Mouse (Mus musculus): ENCODE data around the gene Fsd1. TPM values are rescaled to one million over a fixed set of nuclear protein-coding genes. Genes with fewer than 3 reads are reported as not detected.

Gene Fsd1
- total RNA-seq, 2 experiments from 2014 or later = 2.3 to 4.3 TPM

DNA sequence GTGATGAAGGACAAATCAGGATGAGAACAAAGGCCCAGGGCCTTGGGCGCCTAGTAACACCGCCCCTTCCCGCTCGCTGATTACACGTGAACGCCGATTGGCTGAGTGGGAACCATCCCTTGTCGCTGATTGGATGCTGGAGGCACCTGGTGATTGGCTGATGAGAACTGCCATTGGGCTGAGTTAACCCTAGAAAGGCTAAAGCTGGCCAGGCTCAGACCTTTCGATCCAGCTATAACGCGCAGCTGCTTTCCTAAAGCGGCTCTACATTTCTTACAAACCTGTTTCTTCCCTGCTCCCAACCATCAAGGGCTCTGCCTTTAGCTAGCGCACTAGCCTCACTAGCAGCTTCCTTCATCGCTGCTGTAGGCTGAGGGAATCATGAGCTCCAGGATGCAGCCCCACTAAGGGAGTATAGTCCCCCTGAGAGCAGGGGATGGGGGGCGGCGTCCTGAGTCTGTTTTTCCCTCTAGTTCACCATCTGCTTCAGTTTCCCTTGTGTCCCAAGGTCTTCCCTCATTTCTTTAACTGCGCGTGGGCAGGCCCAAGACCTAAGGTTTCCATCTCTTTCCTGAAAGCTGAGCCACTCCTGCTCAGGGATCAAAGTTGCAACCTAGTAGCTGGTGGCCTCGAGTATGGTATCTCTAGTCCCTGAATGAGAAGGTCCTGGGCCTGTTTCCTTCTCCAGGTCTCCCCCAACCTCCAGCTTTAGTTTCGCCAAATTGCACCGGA, 22.2 kb downstream of the Fsd1 start:
- peak; percentile 79 to 82 for DNase-seq (ENCODE audit: low spot score in 2 of 2)

DNA sequence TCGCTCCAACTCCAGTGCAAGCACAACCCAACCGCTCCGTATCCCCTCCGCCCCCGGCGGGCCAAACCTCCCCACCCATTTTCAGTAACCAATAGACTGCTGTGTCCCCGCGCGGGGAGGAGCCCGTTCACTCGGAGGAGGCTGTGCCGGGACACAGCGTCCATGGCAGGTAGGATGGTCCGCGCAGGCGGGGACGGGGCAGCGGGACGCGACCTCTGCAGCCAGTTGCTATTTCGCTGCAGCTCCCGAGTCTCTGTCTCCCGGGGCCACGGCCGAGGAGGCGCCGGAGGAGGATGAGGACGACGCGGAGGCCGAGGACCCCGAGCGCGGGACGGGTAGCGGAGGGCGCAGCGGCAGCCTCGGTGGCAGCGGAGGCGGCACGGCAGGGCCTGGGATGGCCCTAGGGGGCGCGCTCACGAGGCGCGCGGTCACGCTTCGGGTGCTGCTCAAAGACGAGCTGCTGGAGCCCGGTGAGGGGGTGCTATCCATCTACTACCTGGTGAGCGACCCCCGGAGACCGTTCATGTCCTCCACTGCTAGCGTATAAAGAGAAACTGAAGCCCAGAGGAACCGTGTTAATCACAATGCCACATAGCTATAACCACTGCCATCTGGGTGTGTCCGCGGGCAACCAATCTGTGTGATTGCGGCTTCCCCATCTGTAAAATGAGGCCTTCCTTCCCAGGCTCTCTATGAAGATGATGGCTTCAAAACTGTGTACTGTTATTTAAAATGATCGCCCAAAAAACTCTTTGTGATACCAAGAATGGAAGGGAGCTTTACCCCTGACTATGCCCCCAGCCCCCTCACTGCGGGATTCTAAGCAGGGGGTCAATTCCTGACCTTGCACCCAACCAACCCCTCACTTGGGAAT, 23.0 kb downstream of the Fsd1 start:
- DNase-seq (ENCODE audit: low spot score in 2 of 2) = peak; percentile 84 to 88

DNA sequence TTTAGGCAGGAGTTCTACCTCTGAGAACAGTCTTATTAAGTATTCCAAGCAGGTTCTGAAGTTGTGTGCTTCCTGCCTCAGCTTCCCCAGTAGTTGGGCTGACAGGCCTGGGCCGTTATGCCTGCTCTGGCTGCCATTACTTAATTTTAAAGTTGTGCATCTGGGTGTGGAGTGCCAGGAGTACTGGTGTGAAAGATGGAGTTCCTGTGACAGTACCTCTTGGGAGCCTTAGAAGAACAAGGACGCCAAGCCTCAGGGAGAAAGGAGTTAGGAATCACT, 23.6 kb downstream of the Fsd1 start:
- DNase-seq (ENCODE audit: low spot score in 2 of 2) = no peak

DNA sequence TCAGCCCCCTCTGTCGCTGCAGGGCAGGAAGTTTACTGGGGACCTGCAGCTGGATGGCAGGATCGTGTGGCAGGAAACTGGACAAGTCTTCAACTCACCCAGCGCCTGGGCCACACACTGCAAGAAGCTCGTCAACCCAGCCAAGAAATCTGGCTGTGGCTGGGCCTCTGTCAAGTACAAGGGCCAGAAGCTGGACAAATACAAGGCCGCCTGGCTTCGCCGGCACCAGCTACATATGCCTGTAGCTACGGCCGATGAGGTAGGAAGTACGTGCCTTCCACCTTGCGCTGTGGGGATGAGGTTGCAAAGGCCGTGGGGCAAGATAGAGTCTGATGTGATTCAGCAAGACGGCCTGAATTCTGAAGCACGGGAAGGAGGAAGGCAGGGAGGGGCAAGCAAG, 23.9 kb downstream of the Fsd1 start:
- no peak for DNase-seq (ENCODE audit: low spot score in 2 of 2)

DNA sequence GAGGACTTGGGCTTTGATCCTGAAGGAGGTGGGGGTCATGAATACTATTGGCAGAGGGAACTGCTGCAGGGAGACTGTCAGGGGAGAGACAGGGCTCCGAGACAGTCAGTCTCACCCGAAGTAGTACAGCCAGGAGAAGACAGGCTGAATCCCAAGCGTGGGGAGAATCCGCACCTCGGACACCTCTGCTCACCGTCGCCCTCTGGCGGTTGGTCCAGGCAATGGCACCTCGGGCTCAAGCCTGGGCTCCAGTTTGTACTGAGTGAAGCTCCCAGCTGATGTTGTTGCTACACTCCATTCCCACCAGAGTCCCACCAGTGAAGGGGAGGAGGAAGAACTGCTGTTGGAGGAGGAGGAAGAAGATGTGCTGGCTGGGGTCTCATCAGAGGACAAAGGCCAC, 24.4 kb downstream of the Fsd1 start:
- peak; percentile 86 to 89 for DNase-seq (ENCODE audit: low spot score in 2 of 2)

DNA sequence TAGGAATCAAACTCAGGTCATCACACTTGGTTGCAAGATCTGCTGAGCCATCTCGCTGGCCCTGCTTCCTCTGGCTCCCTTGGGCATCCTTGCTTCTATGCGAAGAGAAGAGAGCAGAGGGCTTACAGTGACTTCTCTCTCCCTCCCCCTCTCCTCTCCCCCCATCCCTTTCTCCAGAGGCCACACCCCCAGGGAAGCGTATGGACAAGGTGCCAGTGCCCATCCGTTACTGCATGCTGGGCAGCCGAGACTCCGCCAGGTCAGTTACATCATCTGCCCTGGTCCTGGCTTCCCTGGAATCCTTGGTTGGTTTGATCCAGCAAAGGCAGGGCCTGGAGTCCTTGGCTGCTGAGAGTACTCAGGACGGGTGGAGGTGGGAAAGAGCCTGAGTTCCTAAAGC, 25.1 kb downstream of the Fsd1 start:
- no peak for DNase-seq (ENCODE audit: low spot score in 2 of 2)

DNA sequence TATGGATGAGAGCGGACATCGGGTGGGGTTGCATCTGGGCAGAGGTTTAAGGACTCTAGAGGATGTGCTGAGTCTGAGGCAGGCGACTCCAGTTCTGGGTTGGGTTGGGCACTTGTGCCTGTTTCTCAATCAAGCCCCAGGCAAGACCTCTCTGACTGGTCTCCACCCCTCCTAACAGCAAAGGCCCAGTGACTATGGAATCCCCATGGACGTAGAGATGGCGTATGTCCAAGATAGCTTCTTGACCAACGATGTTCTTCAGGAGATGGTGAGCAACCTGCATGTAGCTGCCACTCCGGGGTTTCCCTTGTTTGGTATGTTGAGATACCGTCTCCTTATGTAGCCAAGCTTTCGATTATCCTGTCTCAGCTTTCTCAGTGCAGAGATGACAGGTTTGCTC, 29.0 kb downstream of the Fsd1 start:
- no peak for DNase-seq (ENCODE audit: low spot score in 2 of 2)

DNA sequence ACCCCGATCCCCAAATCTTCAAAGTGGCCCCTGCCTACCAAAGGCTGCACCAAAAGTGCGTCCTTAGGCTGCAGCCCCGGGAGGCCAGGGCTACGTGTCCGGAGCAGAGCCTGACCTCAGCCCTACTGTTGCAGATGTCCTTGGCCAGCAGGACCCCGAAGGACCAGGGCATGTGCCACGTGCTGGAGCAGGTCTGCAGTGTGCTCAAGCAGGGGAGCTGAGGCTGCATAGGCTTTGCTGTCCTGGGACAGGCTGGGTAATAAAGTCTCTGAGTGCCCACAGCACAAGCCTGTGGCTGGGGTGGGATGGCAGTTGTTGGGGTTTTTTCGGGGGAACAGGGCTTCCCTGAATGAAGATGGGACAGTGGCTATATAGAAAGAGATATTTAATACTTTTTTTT, 30.1 kb downstream of the Fsd1 start:
- no peak for DNase-seq (ENCODE audit: low spot score in 2 of 2)

DNA sequence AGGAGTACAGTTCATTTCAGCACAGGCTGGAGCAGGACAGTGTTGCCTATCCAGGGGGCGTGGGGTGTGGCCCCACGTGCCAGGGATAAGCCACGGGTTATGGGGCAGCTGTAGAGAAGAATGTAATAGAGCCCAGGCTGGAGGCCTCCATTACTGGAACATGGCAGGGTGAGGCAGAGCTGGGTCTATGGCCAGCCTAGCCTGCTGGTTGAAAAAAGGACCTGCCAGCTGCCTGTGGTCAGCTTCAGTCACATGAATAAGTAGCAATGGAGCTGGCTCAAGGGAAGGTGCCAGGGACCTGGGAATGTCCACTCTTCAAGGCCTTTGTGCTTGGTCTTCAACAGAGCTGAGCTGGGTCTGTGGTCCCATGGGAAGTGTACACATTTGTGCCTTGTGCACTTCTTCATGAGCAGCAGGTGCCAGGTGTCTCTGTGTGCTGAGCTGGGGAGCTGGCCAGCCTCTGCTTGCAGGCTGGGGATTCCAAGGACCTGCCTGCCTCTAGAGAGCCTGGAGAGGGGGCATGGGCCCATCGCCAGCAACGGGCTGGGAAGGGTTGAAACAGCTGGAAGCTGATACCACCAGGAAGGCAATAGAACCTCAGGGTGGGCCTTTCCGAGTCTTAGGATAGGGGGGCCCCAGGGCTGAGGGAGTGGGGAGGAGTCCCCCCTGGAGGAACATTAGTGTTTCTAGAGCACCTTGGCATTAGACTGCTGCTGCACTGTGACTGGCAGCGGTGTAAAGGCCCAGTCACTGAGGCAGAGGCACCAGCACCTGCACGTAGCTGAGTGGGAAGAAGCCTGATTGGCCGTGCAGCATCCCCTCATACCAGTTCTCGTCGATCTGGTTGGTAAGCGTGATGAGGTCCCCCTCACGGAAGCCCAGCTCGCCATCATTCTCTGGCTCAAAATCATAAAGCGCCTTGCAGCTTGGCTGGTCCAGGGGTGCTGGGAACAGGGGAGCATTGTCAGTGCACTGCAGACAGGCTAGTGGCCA, 30.8 kb downstream of the Fsd1 start:
- no peak for DNase-seq (ENCODE audit: low spot score in 2 of 2)

DNA sequence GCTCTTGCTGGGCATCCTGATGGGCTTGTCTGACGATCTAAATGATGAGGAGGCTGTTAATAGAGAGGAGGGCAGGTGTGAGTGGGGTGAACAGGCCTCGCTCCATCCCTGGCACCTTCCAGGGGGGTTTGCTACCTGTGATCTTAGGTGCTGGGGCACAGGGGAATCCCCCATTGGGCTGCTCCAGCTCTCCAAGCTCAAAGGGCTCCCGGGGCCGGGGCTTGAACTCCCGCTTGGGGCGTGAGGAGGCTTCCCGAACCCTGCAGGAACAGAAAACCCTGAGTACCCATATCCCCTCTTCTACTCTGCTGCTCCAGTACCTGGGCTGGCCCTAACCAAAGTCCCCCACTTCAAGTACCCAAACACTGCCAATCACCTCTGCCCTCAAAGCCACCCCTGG, 31.5 kb downstream of the Fsd1 start:
- DNase-seq (ENCODE audit: low spot score in 2 of 2) = no peak

DNA sequence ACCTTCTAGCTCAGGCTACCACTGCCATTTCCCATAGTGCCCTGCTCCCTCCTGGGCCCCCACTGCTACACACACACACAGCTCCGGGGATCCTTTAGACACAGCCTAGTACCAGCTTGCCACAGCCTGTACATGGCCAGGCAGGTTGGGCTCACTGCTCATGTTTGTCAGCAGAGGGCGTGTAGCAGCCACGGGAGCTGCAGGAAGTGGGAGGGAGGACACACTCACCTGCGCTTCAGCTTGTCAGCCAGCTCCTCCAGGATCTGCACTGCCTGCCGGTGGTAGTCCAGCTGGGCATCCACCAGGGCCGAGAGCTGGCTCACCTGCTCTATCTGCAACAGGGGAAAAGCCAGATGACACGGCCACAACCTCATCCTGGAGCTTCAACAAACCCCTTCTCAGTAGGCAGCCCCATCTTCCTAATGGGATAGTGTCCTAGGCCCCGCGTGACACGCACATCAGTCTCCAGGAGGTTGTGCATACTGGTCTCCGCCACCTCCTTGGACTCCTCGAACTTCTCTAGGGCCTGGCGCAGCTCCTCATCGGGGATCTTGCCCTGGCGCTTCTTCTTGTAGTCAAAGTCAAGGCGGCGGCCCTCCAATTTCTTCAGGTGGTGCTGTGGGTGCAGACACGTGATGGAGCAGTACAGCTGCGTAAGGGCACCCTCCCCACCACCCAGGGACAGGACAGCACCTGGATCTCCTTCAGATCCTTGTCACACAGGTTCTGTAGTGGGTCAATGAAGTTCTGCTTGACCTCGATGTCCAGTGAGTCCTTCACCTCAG, 32.2 kb downstream of the Fsd1 start:
- DNase-seq (ENCODE audit: low spot score in 2 of 2) = peak in 1 of 2 experiments; percentile 55

DNA sequence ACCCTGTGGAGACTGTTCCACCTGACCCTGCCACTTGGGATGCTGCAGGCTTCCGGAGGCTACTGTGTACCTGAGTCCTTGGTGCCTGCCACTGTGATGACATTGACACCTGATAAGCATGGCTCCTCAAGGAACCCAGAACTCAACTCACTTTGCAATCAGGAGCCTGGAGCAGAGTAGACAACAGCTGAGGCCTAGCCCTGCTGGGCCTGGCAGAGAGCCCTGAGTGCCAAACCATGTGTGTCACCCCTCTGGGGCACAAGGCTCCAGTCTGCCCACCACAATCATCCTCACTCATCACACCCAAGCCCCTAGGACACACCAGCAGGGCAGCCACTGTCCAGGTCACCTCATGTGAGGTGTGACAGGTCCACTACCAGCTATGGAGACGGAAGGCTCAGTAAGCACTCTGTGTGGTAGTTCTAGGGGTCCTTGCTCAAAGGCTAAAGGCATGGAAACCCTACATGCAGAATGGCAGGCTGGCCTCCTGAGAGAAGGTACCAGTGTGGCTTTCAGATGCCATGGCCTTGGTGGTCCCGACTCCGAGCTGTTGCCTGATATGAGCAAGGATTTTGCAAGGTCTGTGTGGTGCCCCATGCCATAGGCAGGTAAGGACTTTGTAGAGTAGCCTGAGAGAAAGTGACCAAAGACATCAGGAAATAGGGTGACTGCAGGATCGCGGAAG, 34.2 kb downstream of the Fsd1 start:
- DNase-seq (ENCODE audit: low spot score in 2 of 2) = no peak

DNA sequence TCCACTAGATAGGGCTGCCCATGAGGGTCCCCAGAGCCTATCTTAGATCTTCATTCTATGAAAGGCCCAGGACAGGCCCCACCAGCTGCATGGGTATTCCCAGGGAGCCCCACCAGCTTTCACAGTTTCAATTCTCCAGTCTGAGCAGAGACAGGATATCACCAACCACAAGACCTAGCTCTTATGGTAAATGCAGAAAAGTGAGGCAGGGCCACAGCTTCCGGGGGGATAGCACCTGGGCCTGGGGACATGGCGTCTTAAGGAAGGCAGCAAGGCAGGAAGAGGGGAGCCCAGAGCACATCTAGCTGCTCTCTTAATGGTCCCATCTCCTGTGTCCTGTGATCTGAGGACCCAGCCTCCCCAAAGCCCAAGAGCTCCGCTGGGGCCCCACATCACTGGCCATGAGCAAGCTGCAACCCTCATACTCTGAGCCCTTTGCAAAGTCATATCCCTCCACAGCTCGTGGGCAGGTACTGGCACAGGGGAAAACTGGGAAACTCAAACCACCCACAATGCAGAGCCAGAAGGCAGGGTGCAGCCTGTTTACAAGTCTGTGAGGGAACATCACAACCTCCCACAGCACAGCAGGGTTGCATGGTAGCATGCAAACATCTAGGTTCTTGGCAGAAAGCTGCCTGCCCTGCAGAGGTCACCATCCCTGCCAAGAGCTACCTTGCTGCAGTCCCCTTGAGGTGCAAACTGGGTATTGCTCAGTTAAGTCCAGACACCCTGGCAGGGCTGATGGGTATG, 35.0 kb downstream of the Fsd1 start:
- DNase-seq (ENCODE audit: low spot score in 2 of 2) = no peak

DNA sequence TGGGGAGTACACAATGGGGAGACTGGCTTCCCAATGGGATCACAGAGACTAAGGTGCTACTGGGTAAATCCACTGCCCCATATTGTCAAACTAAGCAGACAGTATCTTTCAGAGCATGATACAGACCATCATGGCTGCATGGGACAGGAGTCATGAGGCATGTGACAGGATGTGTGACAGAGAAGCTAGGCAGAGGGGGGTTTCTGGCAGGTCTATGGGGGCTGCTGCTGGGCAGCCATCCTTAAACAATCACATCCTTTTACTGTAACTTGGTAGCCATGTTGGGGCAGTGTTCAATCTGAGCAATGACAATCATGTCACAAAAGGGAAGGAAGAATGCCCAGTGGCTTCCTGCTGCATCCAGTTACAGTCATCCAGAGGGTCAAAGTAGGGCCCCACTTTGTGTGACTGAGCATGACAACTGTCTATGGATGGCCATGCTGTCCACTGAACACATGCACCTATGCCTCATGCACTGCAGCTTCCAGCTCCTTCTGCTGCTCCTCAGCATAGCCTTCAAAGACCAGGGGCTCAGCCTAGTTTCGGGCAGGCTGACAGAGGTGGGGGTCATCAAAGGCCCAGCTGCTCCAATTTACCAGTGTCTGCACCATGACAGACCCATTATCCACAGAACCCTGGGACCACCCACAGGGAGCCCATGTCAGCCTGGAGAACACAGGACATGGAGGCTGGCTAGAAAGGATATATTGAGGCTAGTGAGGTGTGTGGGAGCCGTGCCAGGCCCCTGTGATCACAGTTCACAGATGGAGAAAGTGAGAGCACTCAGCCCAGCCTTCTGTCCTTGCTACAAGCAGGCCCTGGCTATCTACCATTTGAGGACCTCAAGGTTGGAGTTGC, 36.1 kb downstream of the Fsd1 start:
- DNase-seq (ENCODE audit: low spot score in 2 of 2) = no peak

DNA sequence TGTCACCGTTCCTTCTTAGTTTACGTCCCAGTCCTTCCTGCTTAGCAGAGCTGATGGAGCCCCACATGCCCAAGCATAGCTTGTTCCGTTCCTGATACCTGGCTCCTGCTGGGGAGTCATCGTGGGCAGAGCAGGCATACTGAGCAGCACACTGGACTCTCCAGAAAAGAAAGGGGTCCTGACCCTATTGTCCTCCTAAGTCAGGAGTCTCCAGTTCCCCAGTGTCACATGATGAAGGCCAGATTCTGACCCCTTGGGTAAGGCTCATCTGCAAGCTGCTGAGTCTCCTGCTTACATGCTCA, 36.6 kb downstream of the Fsd1 start:
- DNase-seq (ENCODE audit: low spot score in 2 of 2) = no peak

DNA sequence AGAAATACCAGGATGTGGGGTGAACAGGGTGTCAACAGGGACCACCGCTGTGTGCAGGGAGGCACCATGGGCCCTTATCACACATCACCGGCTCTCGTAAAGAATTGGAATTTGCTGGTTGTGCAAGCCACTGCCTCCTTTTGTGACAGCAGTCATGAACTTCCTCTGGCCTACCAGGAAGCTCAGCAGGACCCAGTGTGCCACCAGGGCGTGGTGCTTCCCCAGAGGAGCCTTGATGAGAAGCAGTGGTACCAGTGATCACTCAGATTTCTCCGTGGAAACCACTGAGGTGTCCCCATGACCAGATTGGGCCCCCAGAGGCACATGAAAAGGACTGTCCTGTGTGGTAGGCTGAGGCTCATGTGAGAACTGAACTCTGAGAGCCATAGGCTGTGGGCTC, 37.1 kb downstream of the Fsd1 start:
- peak in 1 of 2 experiments; percentile 25 for DNase-seq (ENCODE audit: low spot score in 2 of 2)

DNA sequence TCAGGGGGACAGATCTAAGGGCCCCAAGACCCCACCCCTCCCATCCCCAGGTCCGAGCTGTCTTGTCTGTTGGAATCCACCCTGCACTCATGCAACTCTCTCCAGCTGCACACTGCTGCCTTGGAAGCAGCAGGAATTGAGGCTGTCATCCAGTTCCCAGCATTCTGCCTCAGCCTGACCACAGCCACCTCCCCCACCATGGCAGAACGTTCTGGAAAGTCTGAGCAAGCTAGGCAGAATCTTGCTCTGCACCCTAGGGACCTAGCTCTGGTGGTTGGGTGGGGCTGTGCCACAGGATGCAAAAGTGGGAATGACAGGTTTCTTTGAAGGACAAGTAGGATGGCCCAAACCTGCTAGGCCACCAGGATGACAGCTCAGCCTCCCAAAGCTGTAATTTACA, 38.2 kb downstream of the Fsd1 start:
- peak in 1 of 2 experiments; percentile 17 for DNase-seq (ENCODE audit: low spot score in 2 of 2)

DNA sequence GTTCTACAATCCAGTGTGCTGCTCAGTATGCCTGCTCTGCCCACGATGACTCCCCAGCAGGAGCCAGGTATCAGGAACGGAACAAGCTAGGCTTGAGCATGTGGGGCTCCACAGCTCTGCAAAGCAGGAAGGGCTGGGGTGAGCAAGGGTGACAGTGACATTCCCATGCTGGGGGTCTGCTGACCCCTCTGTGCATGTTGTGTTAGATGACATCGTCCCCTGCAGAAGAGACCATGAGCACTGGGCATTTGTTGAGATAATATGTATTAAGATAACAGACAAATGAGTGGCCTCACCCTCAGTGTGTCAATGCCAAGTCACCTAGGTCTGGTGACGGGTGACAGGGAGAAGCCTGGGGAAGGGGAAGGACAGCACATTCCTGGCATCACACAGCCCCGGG, 38.6 kb downstream of the Fsd1 start:
- DNase-seq (ENCODE audit: low spot score in 2 of 2) = peak in 1 of 2 experiments; percentile 14

DNA sequence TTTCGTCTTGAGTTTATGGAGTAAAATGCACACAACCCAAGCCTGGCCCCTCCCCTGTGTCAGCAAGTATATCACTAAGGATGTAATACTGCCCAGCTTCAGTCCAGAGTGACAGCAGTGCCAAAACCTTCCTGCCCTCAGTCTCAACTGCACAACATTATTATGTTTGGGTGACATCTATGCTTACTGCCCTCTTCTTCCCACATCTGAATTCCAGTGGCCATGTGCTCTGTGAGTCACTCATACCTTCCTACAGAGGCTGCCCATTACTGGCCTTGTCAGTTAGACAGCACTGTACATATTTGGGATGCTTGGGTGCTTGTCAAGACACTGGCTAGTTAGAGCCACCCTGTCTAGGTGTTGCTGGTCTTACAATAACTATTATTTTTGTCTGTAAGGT, 40.0 kb downstream of the Fsd1 start:
- DNase-seq (ENCODE audit: low spot score in 2 of 2) = no peak
